Mouse (Mus musculus) cerebellum, adult 9-10 months (tissue): Measurements from ENCODE around the gene Bcl11a.
"Not testable (repeated sequence)": the region's sequence is repeated elsewhere in the genome, so short reads cannot be mapped to it uniquely, and the experiment has no call there.

Source experiments
- DNase-seq: peaks from one replicate; pipeline ENCODE4 v3.0.0; 2022

The Bcl11a gene

DNA sequence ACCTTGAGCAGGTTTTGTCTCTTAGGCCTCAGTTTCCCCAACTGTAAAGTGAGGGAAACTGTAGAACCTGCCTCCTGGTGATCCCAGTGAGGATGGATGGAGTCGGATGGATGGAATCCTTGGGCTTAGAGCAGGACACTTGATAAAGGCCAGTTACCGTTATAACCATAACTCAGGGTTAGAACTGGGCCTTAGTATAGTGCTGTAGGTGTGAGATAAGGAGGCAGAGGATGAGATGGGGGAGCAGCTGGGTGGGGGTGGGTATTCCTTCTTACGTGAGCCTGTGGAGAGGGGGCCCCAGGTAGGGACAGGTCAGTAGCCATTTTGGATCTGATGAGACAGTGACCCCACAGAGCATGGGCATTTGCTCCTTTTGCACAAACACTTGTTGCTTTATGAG is 23.8 kb downstream of the Bcl11a start:
- no peak for DNase-seq

DNA sequence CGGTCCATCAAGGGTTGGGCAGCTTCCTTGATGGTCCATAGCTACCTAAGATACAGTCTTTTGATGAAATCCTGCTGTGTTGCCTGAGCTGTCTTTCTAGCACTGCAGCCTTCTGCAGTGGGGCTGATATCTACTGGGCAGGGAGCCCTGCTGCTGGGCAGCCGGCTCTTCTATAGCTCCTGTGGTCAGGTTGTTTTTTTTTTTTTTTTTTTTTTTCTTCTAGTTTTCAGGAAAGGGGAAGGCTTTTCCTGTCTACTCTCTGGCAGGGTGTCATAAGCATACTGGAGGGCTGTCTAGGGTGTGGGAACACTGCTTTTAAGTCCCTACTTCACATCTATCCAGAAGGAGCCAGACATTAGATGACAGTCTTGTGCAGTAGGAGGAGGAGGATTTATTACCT is 24.5 kb downstream of the Bcl11a start:
- no peak for DNase-seq

- DNase-seq = no peak
Measured at GRCm38 (mm10) chr11:24103128-24103742, 25.4 kb downstream of the Bcl11a start.

DNA sequence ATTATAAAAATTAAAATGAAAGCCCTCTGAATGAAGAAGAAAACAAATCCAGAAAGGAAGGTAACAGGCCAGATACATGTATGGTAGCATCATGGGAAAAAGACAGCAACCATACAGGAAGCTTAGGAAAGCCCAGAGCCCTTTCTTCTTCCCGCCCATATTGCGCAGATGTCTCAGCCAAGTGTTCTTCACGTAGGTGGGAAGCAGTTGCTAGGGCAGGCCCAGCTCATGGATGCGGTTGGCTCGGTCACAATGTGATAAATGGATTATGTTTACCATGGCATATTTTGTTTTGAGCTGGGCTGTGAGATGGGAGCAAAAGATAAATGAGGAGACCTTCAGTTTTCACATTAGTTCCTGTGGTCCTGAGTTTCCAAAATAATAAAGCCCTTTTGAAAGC is 29.6 kb downstream of the Bcl11a start:
- no peak for DNase-seq

- DNase-seq = no peak
Measured at GRCm38 (mm10) chr11:24108974-24109373, 31.1 kb downstream of the Bcl11a start.

GRCm38 (mm10) chr11:24109388-24109787 is 31.5 kb downstream of the Bcl11a start:
- DNase-seq = no peak

DNA sequence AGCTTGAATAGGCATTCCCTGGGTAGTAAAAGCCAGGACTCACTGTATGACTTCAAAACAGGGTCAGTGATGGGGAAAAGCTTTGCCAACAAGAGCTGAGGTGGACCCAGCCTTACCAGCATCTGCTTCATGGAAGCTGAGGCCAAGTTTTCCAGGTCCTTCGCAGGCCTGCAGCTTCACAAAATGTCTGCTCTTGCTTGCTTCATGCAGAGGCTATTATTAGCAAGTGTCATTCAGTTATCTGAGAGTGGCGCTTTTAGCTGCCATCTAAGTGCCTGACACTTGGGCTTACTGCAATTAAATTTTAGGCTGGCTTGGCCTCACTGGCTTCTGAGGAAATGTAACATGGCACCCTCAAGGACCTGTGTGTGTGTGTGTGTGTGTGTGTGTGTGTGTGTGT is 32.3 kb downstream of the Bcl11a start:
- no peak for DNase-seq

DNA sequence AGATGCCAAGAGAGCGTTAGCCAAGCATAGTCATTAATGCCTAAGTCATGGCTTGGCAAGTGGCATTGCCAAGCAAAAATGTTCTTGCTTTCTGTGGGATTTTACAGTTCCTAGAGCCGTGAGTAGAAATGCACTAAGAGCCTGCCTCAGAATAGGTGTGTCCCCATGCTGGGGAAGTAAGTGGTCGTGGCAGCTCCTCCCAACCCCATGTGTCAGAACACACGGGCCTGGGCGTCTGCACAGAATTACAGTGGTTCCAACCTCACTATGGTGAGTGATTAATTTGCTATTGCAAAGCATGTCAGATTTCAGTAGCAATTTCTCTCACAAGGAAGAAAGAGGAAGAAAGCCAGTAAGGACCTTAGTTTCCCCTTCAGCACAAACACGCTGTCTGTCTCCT is 33.9 kb downstream of the Bcl11a start:
- no peak for DNase-seq

GRCm38 (mm10) chr11:24115017-24115752 is 37.3 kb downstream of the Bcl11a start:
- DNase-seq = no peak

- no peak for DNase-seq
Measured at GRCm38 (mm10) chr11:24116041-24116440, 38.2 kb downstream of the Bcl11a start.

DNA sequence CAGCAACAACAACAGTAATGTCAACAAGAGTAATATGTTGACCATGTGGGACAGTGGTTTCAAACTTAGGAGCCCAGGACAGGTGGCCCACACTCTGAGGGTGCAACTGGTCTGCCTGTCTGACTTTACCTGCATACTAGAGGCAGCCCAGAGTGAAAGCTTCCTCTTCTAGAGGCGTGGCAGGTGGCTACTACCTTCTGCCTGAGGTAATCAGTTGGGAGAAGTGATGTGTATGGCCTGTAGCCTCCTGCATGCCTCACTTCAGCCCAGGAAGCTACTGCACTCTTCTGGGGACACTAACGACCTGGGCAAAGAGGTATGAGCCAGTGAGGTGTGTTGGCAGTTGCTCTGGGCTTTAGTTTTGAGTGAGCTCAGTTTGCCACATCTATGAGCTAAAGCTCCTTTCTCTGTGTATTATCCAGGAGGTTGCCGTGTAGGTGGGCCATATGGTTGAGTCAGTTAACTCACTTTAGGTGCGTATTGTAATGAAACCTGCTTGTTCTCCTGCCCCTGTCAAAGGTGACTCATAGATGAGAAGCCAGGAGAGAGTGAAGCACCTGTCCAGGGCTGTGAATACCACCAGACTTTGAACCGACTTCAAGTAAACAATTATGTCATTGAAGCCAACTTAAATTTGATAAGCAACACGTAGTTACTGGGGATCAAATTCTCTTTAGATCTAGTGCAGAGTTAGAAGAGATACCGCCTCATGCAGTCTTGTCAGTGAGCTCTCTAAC is 38.9 kb downstream of the Bcl11a start:
- DNase-seq = no peak

DNA sequence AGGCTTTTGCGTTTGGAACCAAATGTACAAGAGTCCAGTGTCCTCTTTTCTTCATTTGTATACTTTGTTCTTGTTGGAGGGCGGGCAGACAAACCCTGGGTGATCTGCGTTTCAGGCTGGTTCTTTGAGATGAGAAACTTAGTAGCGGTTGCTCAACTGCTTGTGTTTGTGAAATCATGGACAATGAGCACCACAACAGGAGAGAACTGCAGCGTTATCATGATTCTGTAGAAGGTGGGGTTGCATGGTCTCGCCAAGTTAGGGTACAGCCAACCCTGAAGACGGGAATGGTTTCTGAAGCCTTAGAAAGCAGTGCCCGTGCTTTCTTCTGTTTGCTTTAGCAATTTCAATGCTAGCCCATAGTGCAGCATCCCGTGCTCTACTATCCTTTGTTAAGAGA is 43.3 kb downstream of the Bcl11a start:
- DNase-seq = no peak

DNA sequence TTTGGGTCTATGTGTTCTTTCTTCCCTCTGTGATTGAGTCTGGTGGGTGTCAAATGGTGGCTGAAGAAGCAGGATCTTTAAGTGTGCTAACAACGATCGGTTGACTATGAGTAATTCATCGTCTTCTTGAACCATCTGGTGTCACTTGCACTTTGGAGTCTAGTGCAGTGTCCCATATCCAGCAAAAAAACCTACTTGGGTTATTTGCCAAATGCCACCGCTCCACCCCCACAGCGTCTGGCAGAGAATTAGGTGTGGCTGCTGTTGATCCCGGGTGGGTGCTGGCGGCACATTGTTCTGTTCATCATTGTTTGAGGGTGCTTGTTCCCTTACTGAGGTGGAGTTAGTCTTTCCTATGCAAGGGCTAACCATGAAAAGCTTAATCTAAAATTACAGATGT is 45.0 kb downstream of the Bcl11a start:
- DNase-seq = no peak

DNA sequence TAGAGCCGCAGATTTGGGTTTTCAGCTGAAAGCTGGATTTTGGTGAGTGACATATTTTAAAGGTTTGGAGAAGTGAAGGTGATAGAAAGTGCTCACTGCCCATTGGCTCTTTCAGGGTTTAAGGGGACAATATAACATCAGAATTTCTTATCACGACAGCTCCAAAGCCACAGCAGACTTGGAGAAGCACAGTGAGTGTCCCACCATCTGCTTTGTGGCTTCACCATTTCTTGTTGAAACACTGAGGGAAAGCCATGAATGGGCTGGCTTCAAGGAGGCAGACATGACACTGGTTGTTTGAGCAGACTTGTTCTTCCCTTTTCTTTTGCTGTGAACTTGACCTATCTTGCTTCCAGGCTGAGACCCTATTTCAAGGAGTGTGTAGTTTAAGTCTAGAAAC is 46.1 kb downstream of the Bcl11a start:
- DNase-seq = no peak

GRCm38 (mm10) chr11:24125098-24125497 is 47.2 kb downstream of the Bcl11a start:
- DNase-seq = no peak

- DNase-seq = no peak
Measured at GRCm38 (mm10) chr11:24128001-24128400, 50.1 kb downstream of the Bcl11a start.

DNA sequence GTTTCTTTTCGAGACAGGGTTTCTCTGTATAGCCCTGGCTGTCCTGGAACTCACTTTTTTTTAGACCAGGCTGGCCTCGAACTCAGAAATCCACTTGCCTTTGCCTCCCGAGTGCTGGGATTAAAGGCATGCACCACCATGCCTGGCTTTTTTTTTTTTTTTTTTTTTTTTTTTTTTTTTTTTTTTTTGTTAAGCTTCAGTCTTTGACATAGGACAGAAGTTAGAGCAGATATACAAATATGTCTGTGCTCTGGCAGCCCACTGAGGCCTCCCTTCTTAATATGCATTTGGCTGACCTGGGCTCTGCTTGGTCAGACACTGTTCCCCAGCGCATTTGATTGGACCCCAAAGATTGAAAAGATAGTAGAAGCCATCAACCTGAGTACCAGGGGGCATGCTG is 51.0 kb downstream of the Bcl11a start:
- not testable (repeated sequence) for DNase-seq

DNA sequence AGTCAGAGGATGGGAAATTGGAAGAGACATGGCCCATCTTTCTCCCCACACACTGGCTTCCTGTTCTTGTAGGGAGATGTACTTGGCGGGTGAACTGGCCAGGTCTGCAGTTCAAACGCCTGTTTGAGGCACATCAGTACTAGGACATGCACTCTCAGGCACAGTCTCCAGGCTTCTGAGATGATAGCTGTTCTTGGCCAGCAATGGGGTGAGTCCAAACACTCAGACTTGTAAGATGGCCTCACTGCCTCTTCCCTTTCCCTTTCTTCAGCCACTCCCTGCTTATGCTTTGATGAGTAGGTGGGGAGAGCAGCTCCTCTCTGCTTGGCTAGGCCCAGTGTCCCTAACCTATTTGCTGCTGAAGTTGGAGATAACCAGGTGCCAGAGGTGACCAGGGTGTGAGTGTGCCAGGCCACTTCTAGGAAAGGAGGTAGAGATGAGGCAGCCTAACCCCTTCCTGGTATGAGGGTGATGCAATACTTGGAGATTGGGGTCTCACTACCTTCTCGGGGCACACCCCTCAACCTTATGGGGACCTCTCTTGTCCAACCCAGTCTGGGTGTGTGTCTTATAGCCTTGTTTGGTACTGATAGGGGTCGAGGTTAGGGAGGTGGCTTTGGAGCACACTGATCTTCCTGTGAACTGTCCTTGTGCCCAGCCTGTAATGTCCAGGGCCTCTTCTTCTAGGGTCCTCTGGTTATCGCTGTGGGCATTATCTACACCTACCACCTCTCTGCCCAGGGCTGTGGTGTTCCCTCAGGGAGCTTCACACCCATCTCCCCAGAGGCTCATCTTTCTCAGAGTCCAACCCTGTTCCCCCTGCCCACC is 51.7 kb downstream of the Bcl11a start:
- no peak for DNase-seq

- DNase-seq = no peak
Measured at GRCm38 (mm10) chr11:24130186-24130760, 52.4 kb downstream of the Bcl11a start.

GRCm38 (mm10) chr11:24131818-24132217 is 54.0 kb downstream of the Bcl11a start:
- DNase-seq = no peak

DNA sequence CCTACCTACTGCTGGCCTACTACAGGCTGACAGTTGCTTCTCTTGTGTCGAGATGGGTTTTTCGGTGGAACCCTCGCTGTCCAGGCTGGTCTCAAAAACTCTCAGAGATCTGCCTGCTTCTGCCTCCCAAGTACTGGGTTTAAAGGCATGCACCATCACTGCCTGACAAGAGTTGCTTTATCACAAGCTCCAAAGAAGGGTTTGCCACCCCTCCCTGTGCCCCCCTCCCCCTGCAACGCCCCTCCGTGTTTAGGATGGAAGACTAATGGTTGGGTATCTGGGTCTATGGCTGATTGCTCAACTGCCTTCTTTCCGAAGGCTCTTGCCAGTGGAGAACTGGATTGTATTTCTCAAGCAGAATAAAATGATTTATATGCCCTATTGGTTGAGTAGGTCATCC is 54.5 kb downstream of the Bcl11a start:
- no peak for DNase-seq

- no peak for DNase-seq
Measured at GRCm38 (mm10) chr11:24132853-24133252, 55.0 kb downstream of the Bcl11a start.

- no peak for DNase-seq
Measured at GRCm38 (mm10) chr11:24133484-24133883, 55.6 kb downstream of the Bcl11a start.
